Mouse (Mus musculus) inflammation-experienced regulatory T-cells (primary cell): Measurements from ENCODE around the gene Pp2d1. TPM values are rescaled to one million over a fixed set of nuclear protein-coding genes. Genes with fewer than 3 reads are reported as not detected.

Experiments used
- polyA plus RNA-seq, 2 experiments: library from polyadenylated mRNA; unstranded; fragments of 100-300 nt; shearing (Covaris generic); gene quantifications; one replicate each; pipeline ENCODE4 v1.2.1; 2017

The Pp2d1 gene
- under 1 TPM; 0.34 to 0.67 TPM for polyA plus RNA-seq

DNA sequence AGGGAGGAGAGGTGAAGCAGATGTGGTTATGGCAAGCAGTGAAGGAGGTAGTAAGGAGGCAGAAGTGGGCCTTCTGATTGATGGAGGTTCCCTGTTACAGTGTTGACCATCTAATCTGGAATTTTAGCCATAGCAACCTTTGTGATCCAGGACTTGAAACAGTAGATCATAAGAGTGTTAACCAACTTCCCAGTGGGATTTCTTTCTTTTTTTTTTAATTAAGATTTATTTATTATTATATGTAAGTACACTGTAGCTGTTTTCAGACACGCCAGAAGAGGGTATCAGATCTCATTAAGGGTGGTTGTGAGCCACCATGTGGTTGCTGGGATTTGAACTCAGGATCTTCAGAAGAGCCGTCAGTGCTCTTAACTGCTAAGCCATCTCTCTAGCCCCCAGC, at the start of gene Pp2d1:
Gene Pp2d1 (minus strand): TSS at position 101 of the 400 bp plus-strand sequence.

DNA sequence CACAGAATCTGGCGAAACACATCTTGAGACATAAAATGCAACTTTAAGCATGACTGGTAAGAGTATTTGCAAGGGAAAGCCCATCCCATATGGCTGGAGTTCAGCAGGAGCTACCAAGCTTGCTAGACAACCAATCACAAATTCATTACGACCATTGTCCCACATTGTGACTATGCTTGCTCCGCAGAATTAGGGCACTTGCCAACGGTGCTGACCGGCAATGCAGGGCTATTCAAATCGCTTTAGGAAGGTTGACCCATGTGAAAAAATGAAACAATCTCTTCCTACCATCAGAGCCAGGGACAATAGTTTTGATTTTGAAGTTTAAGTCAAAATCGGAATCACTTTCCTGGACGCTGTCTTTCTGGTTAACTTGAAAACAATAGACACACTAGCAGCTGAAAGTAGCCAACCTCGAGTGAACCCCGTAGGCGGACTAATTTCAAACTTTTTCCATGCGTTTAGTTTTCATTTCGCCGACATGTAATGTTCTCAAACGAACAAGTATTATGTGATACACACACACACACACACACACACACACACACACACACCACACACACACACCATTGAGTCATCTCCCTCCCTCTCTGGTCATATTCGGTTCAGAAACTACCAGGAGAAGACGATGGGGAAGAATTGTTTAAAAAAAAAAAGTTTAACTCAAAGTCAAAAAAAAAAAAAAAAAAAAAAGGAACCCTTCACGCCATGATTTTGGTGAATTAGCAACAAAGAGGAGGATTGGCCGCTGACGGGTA, 27.1 kb upstream of the Pp2d1 start, which contains the start of gene Kat2b:
Gene Kat2b (plus strand): TSS at position 701 of the 758 bp plus-strand sequence.

DNA sequence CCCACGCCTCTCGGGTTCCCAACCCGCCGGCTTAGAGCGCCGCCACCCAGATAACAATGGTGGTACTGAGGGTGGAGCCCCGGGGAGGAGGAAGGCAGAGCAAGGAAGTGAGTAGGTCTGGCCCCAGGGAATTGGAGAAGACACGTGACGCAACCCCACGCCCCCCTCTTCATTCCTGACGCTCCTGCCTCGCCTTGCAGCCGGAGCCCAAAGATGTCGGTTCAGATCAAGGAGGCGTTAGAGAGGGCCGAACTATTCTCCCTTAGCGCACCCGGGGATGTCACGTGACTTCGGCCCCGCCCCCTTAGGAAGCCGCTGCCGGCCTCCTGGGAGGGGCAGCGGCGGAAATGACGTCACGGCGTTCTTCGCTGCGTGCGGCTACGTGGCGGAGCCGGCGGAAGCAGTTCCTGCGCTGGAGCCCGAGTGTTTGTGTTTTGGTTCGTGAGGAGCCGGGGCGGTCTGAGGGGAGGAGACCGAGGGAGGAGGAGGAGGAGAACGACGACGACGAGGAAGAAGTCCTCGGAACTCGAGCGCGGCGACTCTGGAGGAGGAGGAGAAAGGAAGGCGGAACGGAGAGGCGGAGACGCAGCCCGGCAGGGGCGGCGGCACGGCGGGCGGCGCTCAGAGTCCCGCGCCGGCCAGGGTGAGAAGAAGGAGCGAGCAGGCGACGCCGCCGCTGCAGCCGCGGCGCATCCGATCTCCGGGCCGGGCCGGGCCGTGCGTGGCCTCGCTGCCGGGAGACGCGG, 60.2 kb downstream of the Pp2d1 start, which contains the start of gene Rab5a:
Gene Rab5a (plus strand): TSS at position 377 of the 746 bp plus-strand sequence.

DNA sequence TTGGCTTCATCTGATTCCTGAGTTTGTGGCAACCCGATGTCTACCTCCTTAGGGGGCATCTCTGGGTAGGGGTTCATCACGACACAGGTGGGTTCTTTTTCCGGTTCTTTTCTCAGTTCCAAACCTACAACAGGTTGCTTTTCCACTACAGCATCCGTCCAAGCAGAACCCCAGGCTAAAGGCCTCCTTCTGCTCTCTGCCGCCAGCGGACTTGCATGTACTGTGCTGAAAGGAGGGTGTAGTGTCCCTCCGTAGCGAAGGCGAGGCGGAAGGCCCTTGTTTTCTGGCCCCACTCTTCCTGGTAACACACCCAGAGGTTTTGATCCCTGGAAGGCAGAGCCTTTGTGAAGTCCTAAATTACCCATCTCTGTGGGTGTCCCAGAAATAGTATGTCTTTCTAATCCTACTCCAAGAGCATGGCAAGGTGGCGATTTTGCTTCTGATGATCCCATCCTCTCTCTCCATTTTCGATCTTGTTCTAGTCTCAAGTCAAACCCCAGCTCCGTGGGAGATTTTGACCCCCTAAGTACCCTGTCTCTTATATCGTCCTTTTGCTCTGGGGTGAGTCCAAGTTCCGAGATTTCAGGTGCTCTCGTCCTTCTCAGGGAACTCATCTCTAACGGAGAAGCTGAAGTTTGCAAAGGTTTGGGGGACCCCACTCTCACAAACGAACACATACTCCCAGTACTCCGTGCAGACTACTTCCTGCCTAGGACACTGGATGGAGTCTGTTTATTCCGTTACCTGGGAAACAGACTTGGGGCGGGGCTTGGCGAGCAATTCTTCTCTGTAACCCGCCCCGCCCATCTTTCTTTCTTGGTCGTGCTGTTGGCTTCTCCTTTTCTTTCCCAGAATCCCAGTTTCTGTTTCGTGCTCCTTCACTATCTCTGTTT, 76.4 kb downstream of the Pp2d1 start, which contains the start of gene Efhb:
Gene Efhb (minus strand): TSS at position 719 of the 893 bp plus-strand sequence.

Other genes with a start within 250 kb of the Pp2d1 start
- under 1 TPM; 0.20 to 0.21 TPM for gene Efhb, start 76.1 kb downstream of the Pp2d1 start, polyA plus RNA-seq
- gene Rab5a, start 60.2 kb downstream of the Pp2d1 start, polyA plus RNA-seq: 10 to 100 TPM; 91.5 to 92.8 TPM
- 10 to 100 TPM; 37.6 to 41.6 TPM for gene Kat2b, start 27.4 kb upstream of the Pp2d1 start, polyA plus RNA-seq
- gene Sgo1, start 149.9 kb upstream of the Pp2d1 start, polyA plus RNA-seq: 1 to 10 TPM in 1 of 2 experiments, under 1 TPM in 1; 0.47 to 1.4 TPM